Mouse (Mus musculus): ENCODE results near the gene Snx29.

GRCm38 (mm10) chr16:11501611-11502010 lies 178.9 kb downstream of the Snx29 start:
- TF ChIP-seq CTCF (IDR thresholded peaks at IDR 0.05; ENCODE audit: low read depth), result no peak
- TF ChIP-seq EP300 (IDR thresholded peaks at IDR 0.05; ENCODE audit: low read depth), result no peak

Measured in liver, embryonic 14.5 days (tissue).